Mouse (Mus musculus): Measurements from ENCODE around the gene Slf2. TPM values are rescaled to one million over a fixed set of nuclear protein-coding genes. Genes with fewer than 3 reads are reported as not detected.

Slf2 gene
- polyA plus RNA-seq, 1 experiment from 2014 or later = 46.4 TPM

- ATAC-seq (ENCODE audit: insufficient read depth, low FRiP score, low TSS enrichment) (no peak), DNase-seq (ENCODE audit: low spot score) (no peak)
- H3K4me1 ChIP-seq (ENCODE audit: control insufficient read depth, insufficient read depth, low read length) = no peaks in the 10 kb centered on the region
- H3K9ac ChIP-seq (ENCODE audit: low read length) = no peak overlapping the region
- peaks cover 3% of the 10 kb centered on the region; the same call in 1 of the 2 replicates for H3K36me3 ChIP-seq (ENCODE audit: control insufficient read depth, insufficient read depth, low read length)
- H3K27ac ChIP-seq (ENCODE audit: low read depth, low read length) = no peak overlapping the region
- WGBS = 93% methylated on average over 6 of the region's 6 CpGs
- no peak overlapping the region for H3K4me2 ChIP-seq (ENCODE audit: low read depth)
- no peaks in the 10 kb centered on the region for H3K27me3 ChIP-seq (ENCODE audit: control insufficient read depth, insufficient read depth, low read length)
- H3K9me3 ChIP-seq (ENCODE audit: control insufficient read depth, low read length) = no peaks in the 10 kb centered on the region
- no peak overlapping the region for H3K4me3 ChIP-seq (ENCODE audit: low read depth, low read length)
Observed at GRCm38 (mm10) chr19:44983366-44983765, 52.4 kb downstream of the Slf2 start.

DNA sequence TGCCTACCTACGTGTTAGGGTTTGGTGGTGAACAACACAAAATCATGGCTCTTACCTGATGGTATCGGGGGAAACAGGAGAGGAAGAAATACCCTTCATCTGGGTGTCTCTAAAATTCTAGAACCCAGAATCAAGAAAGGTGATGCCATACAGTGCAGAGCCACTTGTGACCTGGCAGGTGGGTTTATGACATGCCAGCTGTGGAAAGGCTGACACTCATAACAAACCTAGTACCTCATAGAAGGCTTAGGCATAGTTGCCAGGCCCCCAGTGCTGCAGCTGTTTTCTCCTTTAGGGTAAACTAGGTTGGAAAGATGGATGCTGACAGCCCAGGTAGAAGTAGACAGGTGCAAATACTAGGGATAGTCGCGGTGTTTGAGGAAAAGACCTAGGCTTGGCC lies 53.5 kb downstream of the Slf2 start:
- DNase-seq (ENCODE audit: low spot score) = no peak
- H3K27ac ChIP-seq (ENCODE audit: low read depth, low read length) = no peak overlapping the region
- WGBS = 94% methylated on average over 4 of the region's 4 CpGs
- no peaks in the 10 kb centered on the region for H3K27me3 ChIP-seq (ENCODE audit: control insufficient read depth, insufficient read depth, low read length)
- no peak overlapping the region for H3K4me3 ChIP-seq (ENCODE audit: low read depth, low read length)
- no peaks in the 10 kb centered on the region for H3K9me3 ChIP-seq (ENCODE audit: control insufficient read depth, low read length)
- H3K9ac ChIP-seq (ENCODE audit: low read length) = no peak overlapping the region
- ATAC-seq (ENCODE audit: insufficient read depth, low FRiP score, low TSS enrichment) = no peak
- H3K4me1 ChIP-seq (ENCODE audit: control insufficient read depth, insufficient read depth, low read length) = peaks cover 2% of the 10 kb centered on the region; the same call in 1 of the 2 replicates
- H3K36me3 ChIP-seq (ENCODE audit: control insufficient read depth, insufficient read depth, low read length) = peaks cover 2% of the 10 kb centered on the region; the same call in 1 of the 2 replicates
- no peak overlapping the region for H3K4me2 ChIP-seq (ENCODE audit: low read depth)

DNA sequence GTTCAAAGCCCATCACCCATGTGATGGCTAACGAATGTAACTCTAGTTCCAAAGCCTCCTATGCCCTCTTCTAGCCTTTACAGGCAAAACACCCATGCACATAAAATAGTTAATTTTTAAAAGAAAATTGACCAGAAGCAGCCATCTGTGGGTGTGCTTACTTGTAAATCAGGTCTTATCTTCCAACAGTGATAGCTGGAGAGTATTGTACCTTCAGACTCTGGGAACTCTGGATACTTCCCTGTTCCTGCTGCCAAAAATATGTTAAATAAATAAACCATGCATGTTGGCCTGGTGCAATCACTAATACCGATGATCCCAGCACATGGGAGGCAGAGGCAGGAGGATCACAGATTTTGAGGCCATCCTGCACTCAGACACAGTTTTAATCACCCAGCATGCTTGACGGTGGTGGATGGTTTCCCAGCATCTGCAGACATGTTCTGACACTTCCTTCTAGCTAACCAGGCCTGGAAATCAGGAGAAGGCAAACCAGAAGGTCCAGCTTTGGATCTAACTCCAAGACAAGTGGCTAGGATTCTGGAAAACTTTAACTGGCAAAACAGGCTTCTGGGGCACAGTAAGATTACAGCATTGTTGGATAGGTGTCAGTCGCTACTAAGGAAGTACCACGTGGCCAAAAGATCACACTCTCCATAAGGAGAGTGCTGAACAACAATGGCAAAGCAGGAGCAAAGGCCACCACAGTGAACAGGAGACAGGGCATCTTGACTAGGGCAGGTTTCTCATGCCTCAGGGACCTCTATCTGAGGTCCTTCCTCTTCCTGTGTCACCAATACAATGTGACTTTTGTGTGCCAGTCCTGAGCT lies 54.4 kb downstream of the Slf2 start:
- no peak for DNase-seq (ENCODE audit: low spot score)

DNA sequence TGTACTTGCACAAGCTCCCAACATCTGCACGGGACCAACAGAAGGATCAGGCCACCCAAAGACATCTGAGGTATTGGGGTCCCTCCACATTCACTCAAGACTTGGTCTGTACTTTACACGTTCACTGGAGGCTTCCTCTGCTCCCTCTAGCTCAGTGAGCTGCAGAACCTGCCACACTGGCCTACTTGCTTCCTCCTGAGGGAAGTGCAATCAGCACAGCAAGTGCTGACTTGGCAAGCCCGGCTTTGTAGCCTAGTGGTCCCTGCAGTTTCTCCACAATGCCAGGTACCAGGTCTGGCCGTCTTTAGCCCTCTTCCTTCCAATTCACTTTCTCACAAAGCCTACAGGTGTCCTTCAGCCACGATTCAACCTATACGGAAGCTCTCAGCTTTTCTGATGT lies 56.1 kb downstream of the Slf2 start:
- H3K4me2 ChIP-seq (ENCODE audit: low read depth) = no peak overlapping the region
- no peak overlapping the region for H3K4me3 ChIP-seq (ENCODE audit: low read depth, low read length)
- no peak overlapping the region for H3K27ac ChIP-seq (ENCODE audit: low read depth, low read length)
- no peak for DNase-seq (ENCODE audit: low spot score)
- WGBS = 66% methylated on average over 6 of the region's 6 CpGs
- H3K4me1 ChIP-seq (ENCODE audit: control insufficient read depth, insufficient read depth, low read length) = peaks cover 10% of the 10 kb centered on the region
- no peak overlapping the region for H3K9ac ChIP-seq (ENCODE audit: low read length)
- no peaks in the 10 kb centered on the region for H3K9me3 ChIP-seq (ENCODE audit: control insufficient read depth, low read length)
- no peaks in the 10 kb centered on the region for H3K27me3 ChIP-seq (ENCODE audit: control insufficient read depth, insufficient read depth, low read length)
- H3K36me3 ChIP-seq (ENCODE audit: control insufficient read depth, insufficient read depth, low read length) = no peaks in the 10 kb centered on the region
- no peak for ATAC-seq (ENCODE audit: insufficient read depth, low FRiP score, low TSS enrichment)

More for the DNA sequence above, 54.4 kb downstream of the Slf2 start:
- Histone ChIP-seq H3K4me3 (ENCODE audit: low read depth, low read length) (no peak overlapping the region), H3K36me3 (ENCODE audit: control insufficient read depth, insufficient read depth, low read length) (peaks cover 2% of the 10 kb centered on the region; the same call in 1 of the 2 replicates), H3K27me3 (ENCODE audit: control insufficient read depth, insufficient read depth, low read length) (no peaks in the 10 kb centered on the region), H3K9me3 (ENCODE audit: control insufficient read depth, low read length) (no peaks in the 10 kb centered on the region), H3K4me2 (ENCODE audit: low read depth) (no peak overlapping the region), H3K27ac (ENCODE audit: low read depth, low read length) (no peak overlapping the region), H3K4me1 (ENCODE audit: control insufficient read depth, insufficient read depth, low read length) (peaks cover 10% of the 10 kb centered on the region), H3K9ac (ENCODE audit: low read length) (no peak overlapping the region)
- WGBS = 68% methylated on average over 5 of the region's 5 CpGs
- no peak for ATAC-seq (ENCODE audit: insufficient read depth, low FRiP score, low TSS enrichment)

- Histone ChIP-seq H3K4me3 (ENCODE audit: low read depth, low read length) (no peak overlapping the region), H3K4me1 (ENCODE audit: control insufficient read depth, insufficient read depth, low read length) (peaks cover 10% of the 10 kb centered on the region), H3K4me2 (ENCODE audit: low read depth) (no peak overlapping the region), H3K27me3 (ENCODE audit: control insufficient read depth, insufficient read depth, low read length) (no peaks in the 10 kb centered on the region), H3K9me3 (ENCODE audit: control insufficient read depth, low read length) (no peaks in the 10 kb centered on the region), H3K27ac (ENCODE audit: low read depth, low read length) (no peak overlapping the region), H3K9ac (ENCODE audit: low read length) (no peak overlapping the region), H3K36me3 (ENCODE audit: control insufficient read depth, insufficient read depth, low read length) (no peaks in the 10 kb centered on the region)
- no peak for DNase-seq (ENCODE audit: low spot score)
- WGBS = 63% methylated on average over 6 of the region's 6 CpGs
- ATAC-seq (ENCODE audit: insufficient read depth, low FRiP score, low TSS enrichment) = no peak
Observed at GRCm38 (mm10) chr19:44987851-44988250, 56.9 kb downstream of the Slf2 start.

GRCm38 (mm10) chr19:44988321-44988720 lies 57.4 kb downstream of the Slf2 start:
- no peak for ATAC-seq (ENCODE audit: insufficient read depth, low FRiP score, low TSS enrichment)
- DNase-seq (ENCODE audit: low spot score) = no peak
- no peak overlapping the region for H3K27ac ChIP-seq (ENCODE audit: low read depth, low read length)
- H3K36me3 ChIP-seq (ENCODE audit: control insufficient read depth, insufficient read depth, low read length) = no peaks in the 10 kb centered on the region
- peak overlapping the region; percentile 72; the same call in 1 of the 2 replicates for H3K9ac ChIP-seq (ENCODE audit: low read length)
- H3K4me3 ChIP-seq (ENCODE audit: low read depth, low read length) = peak overlapping the region; percentile 61
- 27% methylated on average over 9 of the region's 9 CpGs for WGBS
- no peaks in the 10 kb centered on the region for H3K9me3 ChIP-seq (ENCODE audit: control insufficient read depth, low read length)
- peak overlapping the region; percentile 84 for H3K4me2 ChIP-seq (ENCODE audit: low read depth)
- no peaks in the 10 kb centered on the region for H3K27me3 ChIP-seq (ENCODE audit: control insufficient read depth, insufficient read depth, low read length)
- H3K4me1 ChIP-seq (ENCODE audit: control insufficient read depth, insufficient read depth, low read length) = peaks cover 10% of the 10 kb centered on the region

- Histone ChIP-seq H3K9ac (ENCODE audit: low read length) (peak within 1 kb of the TSS; percentile 72), H3K4me2 (ENCODE audit: low read depth) (peak within 1 kb of the TSS; percentile 84), H3K36me3 (ENCODE audit: control insufficient read depth, insufficient read depth, low read length) (no peaks in the 10 kb centered on the region), H3K4me3 (ENCODE audit: low read depth, low read length) (peak within 1 kb of the TSS; percentile 61), H3K4me1 (ENCODE audit: control insufficient read depth, insufficient read depth, low read length) (peaks cover 10% of the 10 kb centered on the region), H3K27ac (ENCODE audit: low read depth, low read length) (0 out of 2 replicates have a peak within 1 kb of the TSS, but pooled peaks have one; percentile 17), H3K27me3 (ENCODE audit: control insufficient read depth, insufficient read depth, low read length) (no peaks in the 10 kb centered on the region), H3K9me3 (ENCODE audit: control insufficient read depth, low read length) (no peaks in the 10 kb centered on the region)
- peak; percentile 78 for ATAC-seq (ENCODE audit: insufficient read depth, low FRiP score, low TSS enrichment)
- DNase-seq (ENCODE audit: low spot score) = peak; percentile 74
- WGBS = under 1% methylated on average over 41 of the region's 58 CpGs
Observed at GRCm38 (mm10) chr19:44988831-44989566, 58.0 kb downstream of the Slf2 start, which contains the start of gene Sema4g. TSS of gene Sema4g (plus strand) at chr19:44989101.

DNA sequence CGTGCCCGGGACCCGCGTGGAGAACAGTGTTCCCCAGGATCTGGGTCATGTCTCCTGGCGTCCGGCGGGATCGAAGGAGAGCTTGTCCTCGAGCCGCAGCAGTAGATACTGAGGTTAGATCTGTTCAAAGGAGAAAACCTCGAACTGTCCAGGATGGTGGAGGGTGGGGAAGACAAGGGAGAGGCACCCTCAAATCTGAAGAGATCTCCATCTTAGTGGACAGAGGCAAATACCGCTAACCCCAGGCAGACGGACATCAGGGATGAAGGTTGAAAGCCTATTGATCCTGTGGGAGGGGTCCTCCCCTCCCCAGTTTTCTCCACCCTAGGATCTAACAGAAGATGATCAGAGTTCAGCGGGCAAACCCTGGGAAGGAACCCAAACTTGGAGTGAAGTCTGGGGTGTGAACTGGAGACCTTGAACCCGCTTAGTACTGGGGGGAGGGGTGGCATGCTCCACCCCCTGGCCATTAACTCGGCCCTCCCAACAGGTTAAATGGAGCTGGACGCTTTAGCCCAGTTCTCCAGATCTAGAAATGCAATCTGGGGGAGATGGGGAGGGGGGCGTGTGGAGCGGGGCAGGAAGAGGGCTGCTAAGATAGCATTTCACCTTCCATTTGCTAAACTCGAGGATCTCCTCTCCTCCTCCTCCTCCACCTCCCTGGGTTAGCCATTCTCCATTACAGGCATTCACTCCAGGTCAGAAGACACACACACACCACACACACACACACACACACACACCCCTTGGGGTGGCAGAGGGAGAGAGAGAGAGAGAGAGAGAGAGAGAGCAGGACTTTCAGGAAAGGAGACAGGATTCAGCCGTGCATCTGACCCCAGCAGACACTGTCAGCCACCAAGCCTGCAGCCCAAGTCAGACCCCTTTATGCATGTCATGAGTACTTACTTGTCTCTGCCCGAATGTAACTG lies 58.9 kb downstream of the Slf2 start:
- Histone ChIP-seq H3K4me2 (ENCODE audit: low read depth) (peak overlapping the region; percentile 84), H3K27ac (ENCODE audit: low read depth, low read length) (0 out of 2 replicates have a peak overlapping the region, but pooled peaks have one; percentile 17), H3K9ac (ENCODE audit: low read length) (peak overlapping the region; percentile 72), H3K4me3 (ENCODE audit: low read depth, low read length) (peak overlapping the region; percentile 61), H3K36me3 (ENCODE audit: control insufficient read depth, insufficient read depth, low read length) (no peaks in the 10 kb centered on the region), H3K27me3 (ENCODE audit: control insufficient read depth, insufficient read depth, low read length) (no peaks in the 10 kb centered on the region), H3K9me3 (ENCODE audit: control insufficient read depth, low read length) (no peaks in the 10 kb centered on the region), H3K4me1 (ENCODE audit: control insufficient read depth, insufficient read depth, low read length) (peaks cover 10% of the 10 kb centered on the region)
- 7% methylated on average over 22 of the region's 22 CpGs for WGBS
- DNase-seq (ENCODE audit: low spot score) (no peak), ATAC-seq (ENCODE audit: insufficient read depth, low FRiP score, low TSS enrichment) (peak; percentile 43)
